Mouse (Mus musculus): ENCODE measurements around the gene Bptf. TPM values are rescaled to one million over a fixed set of nuclear protein-coding genes. Genes with fewer than 3 reads are reported as not detected.
A peak's percentile ranks its signal among the peaks of the same experiment; 100 is the strongest.

The Bptf gene
- polyA plus RNA-seq, 1 experiment from 2014 or later: 32.9 TPM

DNA sequence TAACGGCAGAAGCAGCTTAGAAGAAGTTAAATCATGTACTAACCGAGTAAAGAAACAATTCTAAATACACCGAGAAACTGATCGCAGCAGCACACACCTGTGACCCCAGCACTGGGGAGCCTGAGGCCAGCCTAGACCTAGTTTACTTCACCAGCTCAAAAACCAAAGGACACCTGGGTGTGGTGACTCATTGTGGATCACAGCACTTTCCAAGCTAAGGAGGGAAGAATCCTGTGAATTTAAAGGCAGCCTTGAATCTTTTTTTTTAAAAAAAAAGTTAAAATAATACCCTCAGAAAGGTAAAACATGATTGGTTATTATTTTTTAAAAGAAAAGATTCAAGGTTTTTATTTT, 24.2 kb downstream of the Bptf start:
- Histone ChIP-seq H3K4me3 (ENCODE audit: low read depth, low read length) (no peak overlapping the region), H3K4me1 (ENCODE audit: control insufficient read depth, insufficient read depth, low read length) (0 out of 2 replicates have a peak, but pooled peaks cover 2% of the 10 kb centered on the region), H3K9me3 (replicated peaks; ENCODE audit: control insufficient read depth, low read length) (no peaks in the 10 kb centered on the region), H3K4me2 (ENCODE audit: low read length) (no peak overlapping the region), H3K36me3 (ENCODE audit: control insufficient read depth, insufficient read depth, low read length) (peaks cover 21% of the 10 kb centered on the region), H3K27ac (ENCODE audit: low read depth, low read length) (no peak overlapping the region), H3K27me3 (replicated peaks; ENCODE audit: control insufficient read depth, insufficient read depth, low read length) (no peaks in the 10 kb centered on the region), H3K9ac (ENCODE audit: low read length) (no peak overlapping the region)
- DNase-seq (ENCODE audit: low spot score): no peak
- no peak for ATAC-seq
- 86% methylated on average over 4 of the region's 4 CpGs for WGBS

DNA sequence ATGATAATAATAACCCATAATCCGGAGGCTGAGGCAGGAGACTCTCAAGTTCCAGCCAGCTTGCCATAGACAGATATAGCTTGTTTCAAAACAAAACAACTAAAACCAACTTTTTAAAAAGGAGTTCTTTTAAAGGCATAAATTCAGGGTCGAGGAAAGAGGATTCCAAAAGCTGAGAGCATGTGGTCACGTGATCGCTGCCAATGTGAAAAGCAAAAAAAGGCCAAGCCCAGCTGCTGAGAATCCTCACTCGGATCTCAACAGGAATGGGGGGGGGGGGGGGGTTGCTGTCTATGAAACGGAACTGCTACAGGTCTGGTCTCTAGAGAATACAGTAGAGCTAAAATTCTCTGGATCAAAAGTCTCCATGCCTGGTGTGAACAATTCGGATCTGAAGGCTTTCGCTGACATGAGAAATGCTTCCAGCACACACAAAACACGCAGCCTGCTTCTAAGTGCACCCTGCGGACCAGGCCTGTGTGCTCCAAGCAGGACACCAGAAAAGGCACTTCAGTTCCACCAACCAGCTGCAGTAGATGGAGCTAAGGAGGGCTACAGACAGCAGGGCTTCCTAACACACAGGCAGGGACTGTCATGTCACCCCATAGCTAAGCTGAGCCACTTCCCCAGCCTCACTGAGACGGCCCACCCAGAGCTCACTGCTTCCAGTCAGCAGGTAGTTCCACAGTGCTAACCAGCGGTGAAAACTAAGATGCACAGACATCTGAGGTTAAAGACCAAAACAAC, 24.8 kb downstream of the Bptf start:
- H3K4me3 ChIP-seq (ENCODE audit: low read depth, low read length): no peak overlapping the region
- DNase-seq (ENCODE audit: low spot score) (no peak), ATAC-seq (no peak)
- H3K27ac ChIP-seq (ENCODE audit: low read depth, low read length): no peak overlapping the region
- no peaks in the 10 kb centered on the region for H3K9me3 ChIP-seq (replicated peaks; ENCODE audit: control insufficient read depth, low read length)
- peaks cover 21% of the 10 kb centered on the region for H3K36me3 ChIP-seq (ENCODE audit: control insufficient read depth, insufficient read depth, low read length)
- no peaks in the 10 kb centered on the region for H3K27me3 ChIP-seq (replicated peaks; ENCODE audit: control insufficient read depth, insufficient read depth, low read length)
- 0 out of 2 replicates have a peak, but pooled peaks cover 2% of the 10 kb centered on the region for H3K4me1 ChIP-seq (ENCODE audit: control insufficient read depth, insufficient read depth, low read length)
- H3K4me2 ChIP-seq (ENCODE audit: low read length): no peak overlapping the region
- WGBS: 71% methylated on average over 12 of the region's 12 CpGs
- no peak overlapping the region for H3K9ac ChIP-seq (ENCODE audit: low read length)

DNA sequence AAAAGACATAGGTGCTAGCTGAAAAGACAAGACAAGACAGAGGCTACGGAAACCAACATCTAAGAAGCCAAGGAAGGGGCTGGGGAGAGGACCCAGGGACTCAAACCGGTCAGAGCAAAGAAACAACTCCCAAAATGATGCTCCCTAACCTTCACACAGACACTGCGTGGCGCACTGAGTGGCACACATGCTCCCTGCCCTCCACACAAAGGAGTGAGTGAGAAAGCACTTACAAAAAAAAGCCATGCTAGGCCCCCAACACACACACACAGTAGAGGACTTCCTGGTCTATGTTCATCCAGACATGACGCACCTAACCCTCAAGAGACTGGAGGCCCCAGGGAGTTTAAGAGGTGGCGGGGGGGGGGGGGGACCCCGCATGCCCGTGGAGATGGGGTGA, 25.5 kb downstream of the Bptf start:
- Histone ChIP-seq H3K36me3 (ENCODE audit: control insufficient read depth, insufficient read depth, low read length) (peaks cover 20% of the 10 kb centered on the region), H3K27me3 (replicated peaks; ENCODE audit: control insufficient read depth, insufficient read depth, low read length) (no peaks in the 10 kb centered on the region), H3K4me1 (ENCODE audit: control insufficient read depth, insufficient read depth, low read length) (0 out of 2 replicates have a peak, but pooled peaks cover 2% of the 10 kb centered on the region), H3K4me2 (ENCODE audit: low read length) (no peak overlapping the region), H3K27ac (ENCODE audit: low read depth, low read length) (no peak overlapping the region), H3K9me3 (replicated peaks; ENCODE audit: control insufficient read depth, low read length) (no peaks in the 10 kb centered on the region), H3K9ac (ENCODE audit: low read length) (no peak overlapping the region), H3K4me3 (ENCODE audit: low read depth, low read length) (no peak overlapping the region)
- 85% methylated on average over 8 of the region's 8 CpGs for WGBS
- DNase-seq (ENCODE audit: low spot score): no peak
- no peak for ATAC-seq

DNA sequence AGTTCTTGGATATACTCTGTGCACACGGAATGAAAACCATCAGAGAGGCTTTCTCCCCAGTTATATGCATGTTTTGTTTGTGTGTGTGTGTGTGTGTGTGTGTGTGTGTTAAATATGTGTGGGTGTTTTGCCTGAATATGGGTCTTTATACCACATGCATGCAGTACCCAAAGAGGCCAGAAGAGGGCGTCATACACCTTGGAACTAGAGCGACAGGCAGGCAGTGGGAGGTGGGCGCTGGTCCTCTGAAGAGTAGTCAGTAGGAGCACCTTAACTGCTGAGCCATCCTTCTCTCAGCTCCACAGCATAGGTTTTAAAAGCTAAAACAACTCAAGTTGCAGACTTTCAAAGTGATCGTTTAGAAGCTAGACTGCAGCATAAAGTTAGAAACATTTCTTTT, 26.7 kb downstream of the Bptf start:
- 0 out of 2 replicates have a peak, but pooled peaks cover 2% of the 10 kb centered on the region for H3K4me1 ChIP-seq (ENCODE audit: control insufficient read depth, insufficient read depth, low read length)
- H3K36me3 ChIP-seq (ENCODE audit: control insufficient read depth, insufficient read depth, low read length): peaks cover 7% of the 10 kb centered on the region
- H3K4me2 ChIP-seq (ENCODE audit: low read length): no peak overlapping the region
- DNase-seq (ENCODE audit: low spot score) (peak; percentile 60), ATAC-seq (no peak)
- H3K9me3 ChIP-seq (replicated peaks; ENCODE audit: control insufficient read depth, low read length): no peaks in the 10 kb centered on the region
- 53% methylated on average over 5 of the region's 5 CpGs for WGBS
- H3K4me3 ChIP-seq (ENCODE audit: low read depth, low read length): no peak overlapping the region
- H3K27me3 ChIP-seq (replicated peaks; ENCODE audit: control insufficient read depth, insufficient read depth, low read length): no peaks in the 10 kb centered on the region
- H3K9ac ChIP-seq (ENCODE audit: low read length): no peak overlapping the region
- H3K27ac ChIP-seq (ENCODE audit: low read depth, low read length): no peak overlapping the region

- Histone ChIP-seq H3K4me2 (ENCODE audit: low read length) (no peak overlapping the region), H3K4me3 (ENCODE audit: low read depth, low read length) (no peak overlapping the region), H3K9me3 (replicated peaks; ENCODE audit: control insufficient read depth, low read length) (no peaks in the 10 kb centered on the region), H3K36me3 (ENCODE audit: control insufficient read depth, insufficient read depth, low read length) (peaks cover 11% of the 10 kb centered on the region), H3K9ac (ENCODE audit: low read length) (no peak overlapping the region), H3K4me1 (ENCODE audit: control insufficient read depth, insufficient read depth, low read length) (0 out of 2 replicates have a peak, but pooled peaks cover 2% of the 10 kb centered on the region), H3K27me3 (replicated peaks; ENCODE audit: control insufficient read depth, insufficient read depth, low read length) (no peaks in the 10 kb centered on the region), H3K27ac (ENCODE audit: low read depth, low read length) (no peak overlapping the region; the same call in 1 of the 2 replicates)
- WGBS: 83% methylated on average over 2 of the region's 2 CpGs
- no peak for DNase-seq (ENCODE audit: low spot score)
- ATAC-seq: no peak
These were observed 28.2 kb downstream of the Bptf start for GRCm38 (mm10) chr11:107103736-107104135.

DNA sequence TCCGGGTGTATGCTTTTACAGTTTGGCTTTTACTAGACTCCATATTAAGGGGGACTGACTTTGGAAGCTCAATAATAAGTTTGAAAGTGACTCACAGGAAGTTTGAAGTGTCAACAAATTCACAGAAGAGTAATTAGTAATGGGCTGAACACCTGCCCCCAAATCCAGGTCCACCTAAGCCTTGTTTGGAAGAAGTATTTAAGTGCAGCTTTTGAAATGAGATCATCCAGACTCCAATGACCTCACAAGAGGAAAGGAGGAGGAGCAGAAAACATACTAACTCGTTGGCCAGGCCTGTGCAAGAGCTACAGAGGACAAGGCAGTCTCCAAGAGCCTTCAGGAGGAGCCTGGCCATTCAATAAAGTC, 28.7 kb downstream of the Bptf start:
- Histone ChIP-seq H3K4me3 (ENCODE audit: low read depth, low read length) (no peak overlapping the region), H3K9ac (ENCODE audit: low read length) (no peak overlapping the region), H3K27ac (ENCODE audit: low read depth, low read length) (no peak overlapping the region; the same call in 1 of the 2 replicates), H3K4me1 (ENCODE audit: control insufficient read depth, insufficient read depth, low read length) (0 out of 2 replicates have a peak, but pooled peaks cover 2% of the 10 kb centered on the region), H3K9me3 (replicated peaks; ENCODE audit: control insufficient read depth, low read length) (no peaks in the 10 kb centered on the region), H3K27me3 (replicated peaks; ENCODE audit: control insufficient read depth, insufficient read depth, low read length) (no peaks in the 10 kb centered on the region), H3K4me2 (ENCODE audit: low read length) (no peak overlapping the region), H3K36me3 (ENCODE audit: control insufficient read depth, insufficient read depth, low read length) (peaks cover 16% of the 10 kb centered on the region)
- WGBS: 60% methylated on average over 2 of the region's 2 CpGs
- ATAC-seq (no peak), DNase-seq (ENCODE audit: low spot score) (no peak)

DNA sequence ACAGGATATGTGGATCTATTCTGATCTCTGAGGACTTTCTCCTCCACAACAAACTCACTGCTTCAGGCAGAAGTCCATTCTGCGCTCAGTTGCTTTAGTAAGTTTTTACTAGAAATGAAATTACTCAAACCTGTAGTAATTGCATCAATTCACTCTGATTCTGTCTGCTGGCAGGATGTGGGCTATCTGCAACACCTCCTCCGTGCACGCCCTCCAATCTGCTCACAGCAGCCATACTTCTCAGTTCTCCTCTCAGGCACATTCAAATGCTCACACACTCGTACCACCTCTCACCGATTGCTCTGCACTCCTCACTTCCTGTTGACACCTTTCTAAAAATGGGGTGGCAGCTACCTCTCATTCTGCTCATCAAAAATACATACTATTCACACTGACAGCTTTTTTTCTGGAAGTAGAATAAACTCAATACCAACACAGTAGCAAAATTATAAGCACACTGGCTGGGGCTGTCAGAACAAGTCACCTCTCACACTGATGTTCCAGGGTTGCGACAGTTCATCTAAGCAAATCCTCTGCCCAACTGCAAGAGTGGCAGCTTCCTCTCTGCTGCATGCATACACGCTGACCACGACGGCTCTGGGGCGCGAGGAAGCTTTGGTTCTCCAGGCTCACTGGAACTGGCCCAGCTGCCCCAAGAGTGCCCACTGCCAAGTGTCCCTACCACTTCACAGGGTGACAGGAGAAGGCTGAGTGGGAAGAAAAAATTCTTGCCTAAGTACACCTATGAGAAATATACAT, 29.3 kb downstream of the Bptf start:
- H3K9ac ChIP-seq (ENCODE audit: low read length): no peak overlapping the region

GRCm38 (mm10) chr11:107096973-107097372, 35.0 kb downstream of the Bptf start:
- Histone ChIP-seq H3K36me3 (ENCODE audit: control insufficient read depth, insufficient read depth, low read length) (peaks cover 59% of the 10 kb centered on the region), H3K27ac (ENCODE audit: low read depth, low read length) (no peak overlapping the region), H3K4me1 (ENCODE audit: control insufficient read depth, insufficient read depth, low read length) (no peaks in the 10 kb centered on the region), H3K27me3 (replicated peaks; ENCODE audit: control insufficient read depth, insufficient read depth, low read length) (no peaks in the 10 kb centered on the region), H3K4me3 (ENCODE audit: low read depth, low read length) (no peak overlapping the region), H3K4me2 (ENCODE audit: low read length) (no peak overlapping the region), H3K9me3 (replicated peaks; ENCODE audit: control insufficient read depth, low read length) (no peaks in the 10 kb centered on the region), H3K9ac (ENCODE audit: low read length) (no peak overlapping the region)
- ATAC-seq (no peak), DNase-seq (ENCODE audit: low spot score) (no peak)
- 94% methylated on average over 5 of the region's 5 CpGs for WGBS

More for the DNA sequence above, 29.3 kb downstream of the Bptf start:
- Histone ChIP-seq H3K4me3 (ENCODE audit: low read depth, low read length) (no peak overlapping the region), H3K36me3 (ENCODE audit: control insufficient read depth, insufficient read depth, low read length) (peaks cover 22% of the 10 kb centered on the region), H3K27me3 (replicated peaks; ENCODE audit: control insufficient read depth, insufficient read depth, low read length) (no peaks in the 10 kb centered on the region), H3K27ac (ENCODE audit: low read depth, low read length) (no peak overlapping the region), H3K9me3 (replicated peaks; ENCODE audit: control insufficient read depth, low read length) (no peaks in the 10 kb centered on the region), H3K4me1 (ENCODE audit: control insufficient read depth, insufficient read depth, low read length) (0 out of 2 replicates have a peak, but pooled peaks cover 2% of the 10 kb centered on the region), H3K4me2 (ENCODE audit: low read length) (no peak overlapping the region)
- WGBS: 83% methylated on average over 11 of the region's 11 CpGs
- DNase-seq (ENCODE audit: low spot score) (no peak), ATAC-seq (no peak)

GRCm38 (mm10) chr11:107093871-107094270, 38.1 kb downstream of the Bptf start:
- peaks cover 60% of the 10 kb centered on the region for H3K36me3 ChIP-seq (ENCODE audit: control insufficient read depth, insufficient read depth, low read length)

More at GRCm38 (mm10) chr11:107093871-107094270, 38.1 kb downstream of the Bptf start:
- DNase-seq (ENCODE audit: low spot score) (no peak), ATAC-seq (no peak)
- WGBS: 94% methylated on average over 7 of the region's 7 CpGs
- H3K4me3 ChIP-seq (ENCODE audit: low read depth, low read length): no peak overlapping the region
- no peaks in the 10 kb centered on the region for H3K4me1 ChIP-seq (ENCODE audit: control insufficient read depth, insufficient read depth, low read length)
- no peak overlapping the region for H3K27ac ChIP-seq (ENCODE audit: low read depth, low read length)
- no peaks in the 10 kb centered on the region for H3K9me3 ChIP-seq (replicated peaks; ENCODE audit: control insufficient read depth, low read length)
- no peaks in the 10 kb centered on the region for H3K27me3 ChIP-seq (replicated peaks; ENCODE audit: control insufficient read depth, insufficient read depth, low read length)
- H3K4me2 ChIP-seq (ENCODE audit: low read length): no peak overlapping the region
- no peak overlapping the region for H3K9ac ChIP-seq (ENCODE audit: low read length)
